Mouse (Mus musculus): ENCODE measurements at regions not wholly inside any gene's neighbourhood (a gene's known extent, or its start where the extent isn't known, plus 50 kb on each side); places are given as distances from the start of the nearest gene placed in this dataset.
"Not testable (repeated sequence)": the region's sequence is repeated elsewhere in the genome, so short reads cannot be mapped to it uniquely, and the experiment has no call there.

DNA sequence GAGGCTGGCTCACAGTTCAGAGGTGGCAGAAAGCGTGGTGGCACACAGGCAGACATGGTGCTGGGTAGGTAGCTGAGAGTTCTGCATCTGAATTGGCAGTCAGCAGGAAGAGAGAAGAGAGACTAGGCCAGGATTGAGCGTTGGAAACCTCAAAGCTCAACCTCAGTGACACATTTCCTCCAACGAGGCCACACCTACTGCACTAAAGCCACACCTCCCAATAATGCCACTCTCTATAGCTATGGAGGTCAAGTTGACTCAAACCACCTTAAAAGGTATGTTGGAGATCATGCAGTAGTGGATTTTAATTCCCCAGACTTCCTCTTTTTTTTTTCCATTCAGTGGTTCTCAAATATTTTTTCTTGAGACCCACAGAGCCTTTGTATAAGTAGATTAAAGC lies 57.1 kb downstream of the Ccdc54 start:
- no peak for DNase-seq (ENCODE audit: low read depth, low spot score)

DNA sequence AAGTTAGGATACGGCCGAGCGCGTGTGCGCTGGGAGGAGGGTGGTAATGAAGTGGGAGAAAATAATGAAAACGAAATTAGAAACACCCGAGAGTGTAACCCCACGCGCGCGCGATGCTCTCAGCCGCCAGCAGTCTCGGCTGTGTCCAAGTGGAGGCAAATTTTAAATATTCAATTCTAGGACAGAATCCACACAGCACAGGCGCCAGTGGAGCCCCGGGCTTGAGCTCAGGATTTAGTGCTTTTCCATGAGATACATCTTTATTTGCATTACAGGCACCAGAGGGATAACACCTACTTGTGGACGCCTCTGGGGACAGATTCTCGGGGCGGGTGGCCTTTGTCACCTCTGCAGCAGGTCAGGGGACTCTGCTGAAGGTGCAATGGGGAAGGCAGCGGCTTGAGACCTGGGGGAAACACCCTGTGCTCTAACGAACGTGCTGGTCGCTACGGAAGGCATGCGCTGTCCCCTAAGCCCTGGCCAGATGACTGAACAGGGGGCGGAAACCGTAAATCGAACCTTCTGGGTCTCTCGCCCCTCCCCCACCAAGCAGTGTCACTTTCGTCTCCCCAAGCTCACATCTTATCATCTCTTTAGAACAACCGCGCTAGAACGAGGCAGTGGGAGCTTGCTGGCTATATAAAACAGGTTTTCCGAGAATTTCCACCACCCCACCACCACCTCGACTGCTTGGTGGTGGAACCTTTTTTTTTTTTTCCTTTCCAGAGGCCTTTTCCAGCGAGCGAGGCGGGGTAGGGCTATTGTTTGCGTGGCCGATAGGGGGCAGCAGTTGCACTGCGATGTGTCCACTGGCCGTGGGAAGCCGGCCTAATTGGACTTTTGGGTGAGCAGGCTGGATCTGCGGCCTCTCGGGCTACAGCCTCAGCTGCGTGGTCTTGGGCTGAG lies 61.2 kb downstream of the Ccdc54 start:
- peak; percentile 94 for DNase-seq (ENCODE audit: low read depth, low spot score)

DNA sequence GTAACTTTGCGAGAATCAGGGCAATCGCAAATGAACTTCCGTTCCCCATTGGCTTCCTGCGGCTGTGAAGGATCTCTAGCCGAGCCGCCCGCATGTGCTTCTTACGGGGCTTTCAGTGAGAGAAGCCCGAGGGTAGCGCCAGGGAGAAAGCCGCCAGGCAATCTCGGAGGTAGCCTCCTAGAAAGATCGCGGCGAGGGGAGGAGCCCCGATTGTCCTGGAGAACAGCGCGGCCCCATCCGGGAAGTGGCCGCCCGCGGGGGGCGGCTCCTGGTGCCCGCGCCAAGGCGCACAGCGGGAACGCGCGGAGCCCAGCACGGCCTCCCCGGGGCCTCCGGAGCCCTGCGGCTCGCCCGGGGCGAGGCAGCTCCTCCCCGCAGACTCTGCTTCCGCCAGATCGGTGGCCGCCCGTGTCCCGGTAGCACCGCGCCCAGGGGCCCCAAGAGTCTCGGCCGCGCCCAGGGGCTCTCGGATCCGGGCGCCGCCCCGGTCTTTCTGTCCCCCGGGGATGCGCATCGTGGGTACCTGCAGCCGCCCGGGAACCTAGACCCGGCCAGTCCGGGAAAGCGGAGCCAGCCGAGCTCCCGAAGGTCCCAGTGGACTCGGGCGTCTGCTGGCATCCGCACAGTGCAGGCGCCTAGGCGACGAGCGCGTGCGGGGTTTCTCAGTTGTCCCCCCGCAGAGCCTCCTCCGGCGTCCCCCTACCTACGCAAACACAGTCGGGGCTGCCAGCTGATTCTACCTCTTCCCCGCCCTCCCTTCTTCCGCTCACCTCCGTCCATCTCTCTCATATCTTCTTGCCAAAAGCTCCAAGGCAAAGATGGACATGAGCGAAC lies 62.1 kb downstream of the Ccdc54 start:
- peak; percentile 81 for DNase-seq (ENCODE audit: low read depth, low spot score)

DNA sequence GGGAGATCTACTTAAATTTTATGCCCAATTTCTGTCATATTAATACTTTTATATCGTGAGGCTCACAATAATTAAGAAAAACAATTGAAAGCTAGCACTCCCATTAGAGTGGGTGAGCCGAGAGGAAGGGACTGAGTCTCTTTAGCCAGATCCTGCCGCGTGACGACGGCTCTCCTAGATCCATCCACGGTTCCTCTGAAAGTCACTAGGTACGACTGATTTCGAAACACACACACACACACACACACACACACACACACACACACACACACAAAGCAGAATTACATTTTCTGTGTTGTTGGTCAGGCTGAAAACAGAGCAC lies 62.6 kb downstream of the Ccdc54 start:
- DNase-seq (ENCODE audit: low read depth, low spot score): no peak

DNA sequence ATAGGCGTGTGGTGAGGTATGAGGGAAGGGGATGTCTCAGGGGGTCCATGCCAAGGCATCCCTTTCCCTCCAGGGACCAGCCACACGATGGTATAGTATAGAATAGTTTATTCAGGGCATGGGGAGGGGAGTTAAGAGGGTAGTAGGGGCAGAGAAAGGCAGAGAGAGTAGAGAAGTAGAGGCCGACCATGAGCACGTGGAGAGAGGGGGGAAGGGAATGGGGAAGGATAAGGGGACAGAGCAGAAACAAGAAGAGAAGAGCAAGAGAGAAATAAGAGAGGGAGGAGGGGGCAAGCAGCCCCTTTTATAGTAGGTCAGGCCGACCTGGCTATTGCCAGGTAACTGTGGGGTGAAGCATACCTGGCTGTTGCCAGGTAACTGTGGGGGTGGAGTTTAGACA lies 64.0 kb downstream of the Ccdc54 start:
- DNase-seq (ENCODE audit: low read depth, low spot score): not testable (repeated sequence)

DNA sequence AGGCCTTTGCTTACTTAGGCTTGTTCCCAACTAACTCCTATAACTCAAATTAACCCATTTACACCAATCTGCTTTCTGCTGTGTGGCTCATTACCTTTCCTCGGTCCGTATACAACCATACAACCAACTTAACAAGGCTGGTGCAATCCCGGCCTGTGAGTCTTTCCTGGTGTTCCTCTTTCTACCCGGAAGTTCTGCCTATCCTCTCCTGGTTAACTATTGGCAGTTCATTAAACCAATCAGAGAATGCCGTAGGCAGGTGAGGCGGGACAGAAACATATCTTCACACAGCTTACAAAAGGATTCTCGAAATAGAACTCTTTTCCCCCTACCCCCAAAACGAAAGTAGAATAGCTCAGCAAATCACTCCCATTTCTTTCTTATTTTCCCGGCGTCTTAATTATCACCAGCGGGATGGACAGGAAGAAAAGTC lies 65.0 kb downstream of the Ccdc54 start:
- no peak for DNase-seq (ENCODE audit: low read depth, low spot score)

DNA sequence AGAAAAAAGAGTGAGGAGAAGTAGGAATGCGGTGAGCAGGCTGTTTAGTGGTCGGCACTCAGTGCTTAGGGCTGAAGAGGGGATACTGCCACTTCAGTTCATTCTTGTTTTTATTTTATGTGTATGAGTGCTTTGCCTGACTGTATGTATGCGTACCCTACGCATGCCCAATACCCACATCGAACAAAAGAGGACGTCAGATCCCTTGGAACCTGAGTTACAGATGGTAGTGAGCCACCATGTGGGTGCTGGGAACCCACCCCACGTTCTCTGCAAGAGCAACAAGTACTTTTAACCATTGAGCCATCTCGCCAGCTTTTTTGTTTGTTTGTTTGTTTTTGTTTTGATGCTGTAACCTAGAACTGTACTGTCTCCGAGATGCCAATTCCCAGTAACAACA lies 65.5 kb downstream of the Ccdc54 start:
- no peak for DNase-seq (ENCODE audit: low read depth, low spot score)

DNA sequence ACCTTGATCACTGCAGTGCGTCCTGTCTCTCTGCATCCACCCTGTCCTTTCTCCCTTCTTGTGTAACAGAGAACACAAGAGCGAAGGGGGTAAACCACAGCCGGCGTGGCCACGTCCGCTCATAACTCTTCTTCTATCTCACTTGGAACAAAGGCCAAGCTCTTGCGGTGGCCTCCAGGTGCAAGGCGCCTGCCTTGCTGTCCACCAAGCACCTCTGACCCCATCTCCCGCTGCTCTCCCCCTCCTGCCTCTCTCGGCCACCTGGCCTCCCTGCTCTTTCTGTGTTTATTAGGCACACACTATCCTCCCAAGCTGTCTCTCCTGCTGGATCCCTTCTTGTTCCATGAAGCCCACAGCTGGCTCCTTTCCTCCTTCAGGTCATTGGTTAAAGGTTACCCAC lies 71.3 kb downstream of the Ccdc54 start:
- no peak for DNase-seq (ENCODE audit: low read depth, low spot score)

DNA sequence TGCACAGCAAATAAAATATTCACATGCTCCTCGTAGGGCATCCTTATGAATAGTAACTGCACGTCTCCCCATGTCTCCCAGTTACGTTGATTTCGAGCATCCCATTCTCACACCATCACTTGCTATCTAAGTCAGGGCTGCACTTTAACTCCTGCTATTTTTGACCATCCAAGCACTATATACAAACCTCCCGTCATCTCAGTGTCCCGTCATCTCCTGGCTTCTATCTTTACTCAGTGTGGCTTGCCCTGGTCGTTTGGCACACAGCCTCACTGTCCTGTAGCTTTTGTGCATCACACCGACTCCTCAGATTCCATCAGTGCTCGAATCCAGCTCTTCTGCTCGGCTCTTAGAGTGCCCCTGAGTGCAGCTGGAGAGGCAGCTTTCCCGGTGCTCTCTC lies 74.4 kb downstream of the Ccdc54 start:
- DNase-seq (ENCODE audit: low read depth, low spot score): no peak

DNA sequence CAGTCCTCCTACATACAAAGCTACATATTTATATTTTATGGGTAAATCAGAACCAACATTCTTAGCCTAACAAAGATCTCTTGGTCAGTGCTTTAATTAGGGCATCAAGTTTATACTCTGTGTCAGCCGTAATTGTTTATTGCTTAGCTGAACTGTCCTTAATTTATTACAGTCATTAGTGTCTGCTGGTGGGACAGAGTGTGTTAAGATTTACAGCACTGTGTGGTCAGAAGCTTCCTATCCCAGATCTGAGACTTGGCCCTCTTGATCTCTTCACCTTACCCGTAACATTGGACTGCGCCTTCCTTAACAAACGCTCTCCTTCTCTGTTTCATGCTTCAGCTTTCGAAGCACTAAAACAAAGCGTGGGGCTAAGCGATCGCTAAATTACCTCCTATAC lies 75.9 kb downstream of the Ccdc54 start:
- DNase-seq (ENCODE audit: low read depth, low spot score): no peak

DNA sequence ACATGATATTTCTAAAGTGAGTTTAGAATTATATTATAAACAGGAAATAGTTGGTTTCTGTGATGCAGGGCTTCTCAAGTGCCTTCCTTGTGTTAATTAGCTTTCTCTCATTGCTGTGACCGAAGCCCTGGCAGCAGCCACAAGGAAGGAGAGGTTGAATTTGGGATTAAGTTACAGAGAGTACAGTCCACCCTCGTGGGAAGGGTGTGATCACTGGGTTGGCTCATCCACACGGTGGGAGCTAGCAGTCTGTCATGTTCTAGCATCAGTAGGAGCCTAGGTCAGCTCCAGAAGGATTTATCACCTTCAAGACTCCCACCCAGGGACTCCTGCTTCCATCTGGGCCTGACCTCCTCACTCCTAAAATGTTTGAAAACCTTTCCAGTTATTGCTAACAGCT lies 78.9 kb downstream of the Ccdc54 start:
- no peak for DNase-seq (ENCODE audit: low read depth, low spot score)

DNA sequence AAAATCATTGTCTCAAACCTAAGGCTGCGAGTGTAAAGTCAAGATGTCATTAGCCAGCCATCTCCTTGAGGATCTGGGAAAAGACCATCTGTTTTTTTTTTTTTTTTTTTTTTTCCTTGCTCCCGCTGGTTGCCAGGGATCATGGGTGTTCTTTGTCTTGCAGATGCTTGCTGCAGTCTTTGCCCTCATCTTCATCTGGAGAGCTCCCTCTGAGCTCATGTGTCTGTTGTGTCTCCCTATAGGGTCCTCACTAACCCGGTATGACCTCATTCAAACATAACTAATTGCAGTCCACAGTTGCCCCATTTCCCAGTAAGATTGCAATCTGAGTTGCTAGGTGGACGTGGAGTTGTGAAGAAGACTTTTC lies 77.3 kb upstream of the Bbx start:
- no peak for DNase-seq (ENCODE audit: low read depth, low spot score)

DNA sequence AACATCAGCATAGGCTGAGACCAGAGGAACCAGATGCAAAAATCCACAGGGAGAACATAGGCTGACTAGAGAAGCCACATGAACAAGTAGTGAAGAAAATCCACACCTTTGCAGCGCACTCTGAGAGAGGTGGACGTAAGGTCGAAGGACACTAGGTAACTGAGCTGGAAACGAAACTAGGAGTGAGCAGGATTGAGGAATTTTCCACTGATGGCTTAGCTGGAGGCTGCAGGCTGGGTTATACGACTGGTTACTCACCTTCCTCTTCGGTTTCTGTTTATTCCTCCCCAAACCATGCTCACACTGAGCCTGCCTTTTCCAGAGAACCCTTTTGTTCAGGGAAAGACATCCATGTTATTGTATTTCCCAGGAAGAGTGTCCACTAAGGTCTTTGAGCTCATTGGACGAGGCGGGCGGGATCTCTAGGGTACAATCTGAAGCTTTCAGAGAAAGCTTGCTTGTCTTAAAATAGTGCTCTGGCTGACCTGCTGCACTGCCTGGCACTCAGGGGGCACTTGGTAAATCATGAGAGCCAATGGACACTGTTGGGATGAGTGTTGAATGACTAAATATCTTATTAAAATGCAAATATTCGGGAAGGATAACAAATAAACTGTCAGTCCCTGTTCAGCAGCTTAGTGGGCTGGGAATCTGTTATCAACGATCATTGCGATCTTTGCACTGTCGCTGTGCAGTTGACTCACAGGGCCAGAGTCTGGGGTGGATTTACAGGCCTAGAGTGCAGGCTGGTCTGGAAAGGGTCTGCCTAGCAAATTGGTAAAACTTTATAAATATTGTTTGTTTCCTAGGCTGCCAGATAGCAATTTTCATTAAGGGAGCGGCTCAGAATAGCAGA lies 76.7 kb upstream of the Bbx start:
- DNase-seq (ENCODE audit: low read depth, low spot score): no peak

DNA sequence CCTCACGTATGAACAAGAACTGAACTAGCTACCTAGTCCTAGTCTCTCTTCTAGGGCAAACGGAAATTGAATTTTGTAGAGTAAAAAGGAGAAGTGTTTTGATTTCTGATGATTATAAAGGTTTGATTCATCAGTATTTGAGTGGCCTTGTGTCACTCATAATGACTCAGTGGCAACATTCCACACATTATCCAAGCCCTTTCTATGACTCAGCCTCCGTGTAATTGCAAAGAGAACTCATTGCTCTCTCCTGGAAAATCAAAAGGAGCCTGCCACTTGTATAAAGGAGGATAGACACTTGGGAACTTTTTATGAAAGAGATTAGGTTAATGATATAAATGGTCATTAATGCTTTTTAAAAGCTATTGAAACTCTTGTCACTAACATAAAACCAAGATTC lies 72.4 kb upstream of the Bbx start:
- DNase-seq (ENCODE audit: low read depth, low spot score): peak; percentile 9

DNA sequence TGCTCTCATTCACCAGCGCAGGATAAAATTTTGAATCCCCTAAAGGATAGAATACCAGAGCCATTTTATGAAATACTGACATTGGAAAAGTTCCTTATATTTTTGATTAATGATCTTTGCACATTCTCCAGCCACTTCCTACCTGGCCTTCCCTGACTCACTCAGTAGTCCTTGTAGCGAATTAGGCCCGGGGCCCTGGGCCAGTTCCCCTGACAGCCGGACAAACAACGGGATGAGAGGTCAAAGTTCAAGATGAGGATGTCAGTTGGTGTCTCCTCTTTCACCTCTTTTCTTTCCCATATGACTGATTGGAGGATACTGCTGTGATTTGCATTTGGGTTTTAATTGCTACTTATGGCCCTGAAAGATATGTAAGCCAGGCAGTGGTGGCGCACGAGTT lies 66.7 kb upstream of the Bbx start:
- DNase-seq (ENCODE audit: low read depth, low spot score): no peak

DNA sequence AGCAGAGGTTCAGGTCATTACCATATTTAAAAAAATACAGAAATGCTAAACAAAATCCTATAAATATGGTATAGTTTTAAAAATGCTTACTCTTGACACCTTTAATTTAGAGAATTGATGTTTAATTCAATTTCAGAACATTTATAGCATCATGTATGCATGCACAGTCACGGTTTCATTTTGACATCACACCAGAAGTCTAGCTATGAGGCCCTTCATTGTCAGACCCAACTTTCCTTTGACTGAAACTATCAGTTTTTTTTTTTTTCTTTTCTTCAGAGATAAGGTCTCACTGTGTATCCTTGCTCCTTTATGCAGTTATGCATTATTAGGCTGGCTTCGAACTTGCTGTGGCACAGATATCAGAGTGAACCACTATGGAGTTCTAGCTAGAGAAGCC lies 61.5 kb upstream of the Bbx start:
- DNase-seq (ENCODE audit: low read depth, low spot score): no peak

DNA sequence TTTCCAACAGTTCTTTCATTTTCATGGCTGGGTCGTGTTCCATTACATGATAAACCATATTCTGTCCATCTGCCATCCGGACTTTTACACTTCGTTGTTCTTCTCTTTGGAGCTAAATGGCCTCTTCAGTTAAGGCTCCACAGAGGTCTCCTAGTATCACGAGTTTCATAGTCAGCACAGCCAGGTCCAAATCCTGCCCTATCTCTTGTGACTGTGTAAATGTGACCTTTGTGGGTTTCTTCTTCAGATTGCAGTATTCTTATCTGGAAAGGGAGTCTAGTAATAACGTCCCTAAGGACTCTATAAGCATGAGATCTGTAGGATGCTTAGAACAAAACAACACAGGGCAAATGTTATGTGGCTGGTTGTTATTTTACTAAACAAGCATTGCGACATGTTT lies 57.1 kb upstream of the Bbx start:
- no peak for DNase-seq (ENCODE audit: low read depth, low spot score)

DNA sequence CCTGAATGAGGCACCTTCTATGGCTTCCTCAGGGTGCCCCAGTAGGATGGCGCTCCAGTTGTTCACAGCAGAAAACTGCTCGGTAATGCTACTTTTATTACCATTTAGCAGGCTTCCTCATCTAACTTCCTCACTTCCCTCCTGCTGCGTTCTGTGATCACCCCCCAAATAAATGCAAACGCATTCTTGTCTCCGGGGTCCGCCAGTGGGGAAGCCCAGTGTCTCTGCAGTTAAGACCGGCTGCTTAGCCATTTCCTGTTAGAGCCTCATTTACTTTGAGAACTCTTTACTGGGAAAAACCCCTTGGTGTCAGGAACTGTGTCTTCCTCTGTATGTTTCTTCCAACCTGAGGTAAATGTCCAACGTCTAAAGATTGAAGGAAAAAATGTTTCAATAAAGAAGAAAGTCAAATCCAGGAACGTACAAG lies 50.2 kb upstream of the Bbx start:
- DNase-seq (ENCODE audit: low read depth, low spot score): no peak
